Mouse (Mus musculus) kidney, postnatal 36 days (tissue): ENCODE measurements at regions not wholly inside any gene's neighbourhood (a gene's known extent, or its start where the extent isn't known, plus 50 kb on each side); places are given as distances from the start of the nearest gene placed in this dataset.

Experiments used
- DNase-seq, 2 experiments: peaks; one replicate each; pipeline ENCODE4 v3.0.0; 2021 to 2022; ENCODE audit warnings: mixed read lengths in 2 of 2

GRCm38 (mm10) chr6:94957172-94957668 is 159.8 kb upstream of the Kbtbd8 start:
- no peak for DNase-seq

- DNase-seq = no peak
Measured at GRCm38 (mm10) chr6:94954580-94954979, 162.5 kb upstream of the Kbtbd8 start.

GRCm38 (mm10) chr6:94953658-94954057 is 163.4 kb upstream of the Kbtbd8 start:
- DNase-seq = peak in 1 of 2 experiments; percentile 4

- no peak for DNase-seq
Measured at GRCm38 (mm10) chr6:94951971-94952768, 164.9 kb upstream of the Kbtbd8 start.

- no peak for DNase-seq
Measured at GRCm38 (mm10) chr6:94950944-94951343, 166.1 kb upstream of the Kbtbd8 start.

GRCm38 (mm10) chr6:94950319-94950718 is 166.7 kb upstream of the Kbtbd8 start:
- no peak for DNase-seq

GRCm38 (mm10) chr6:94946352-94946900 is 170.6 kb upstream of the Kbtbd8 start:
- DNase-seq = no peak

GRCm38 (mm10) chr6:94945715-94946114 is 171.3 kb upstream of the Kbtbd8 start:
- no peak for DNase-seq

- DNase-seq = no peak
Measured at GRCm38 (mm10) chr6:94944196-94944595, 172.8 kb upstream of the Kbtbd8 start.

GRCm38 (mm10) chr6:94938949-94939348 is 178.1 kb upstream of the Kbtbd8 start:
- no peak for DNase-seq

GRCm38 (mm10) chr6:94936206-94936605 is 180.8 kb upstream of the Kbtbd8 start:
- no peak for DNase-seq

GRCm38 (mm10) chr6:94935706-94936105 is 181.3 kb upstream of the Kbtbd8 start:
- DNase-seq = no peak

GRCm38 (mm10) chr6:94927811-94928210 is 189.2 kb upstream of the Kbtbd8 start:
- no peak for DNase-seq

- no peak for DNase-seq
Measured at GRCm38 (mm10) chr6:94926652-94927211, 190.3 kb upstream of the Kbtbd8 start.

- DNase-seq = no peak
Measured at GRCm38 (mm10) chr6:94925408-94925807, 191.6 kb upstream of the Kbtbd8 start.

- no peak for DNase-seq
Measured at GRCm38 (mm10) chr6:94924338-94925039, 192.6 kb upstream of the Kbtbd8 start.

- no peak for DNase-seq
Measured at GRCm38 (mm10) chr6:94921741-94922140, 195.3 kb upstream of the Kbtbd8 start.

GRCm38 (mm10) chr6:94920770-94921169 is 196.3 kb upstream of the Kbtbd8 start:
- no peak for DNase-seq

- DNase-seq = no peak
Measured at GRCm38 (mm10) chr6:94919194-94919743, 197.8 kb upstream of the Kbtbd8 start.

- DNase-seq = peak in 1 of 2 experiments; percentile 17
Measured at GRCm38 (mm10) chr6:94915842-94916620, 201.0 kb upstream of the Kbtbd8 start.

- DNase-seq = peak; percentile 21 to 36
Measured at GRCm38 (mm10) chr6:94911836-94912235, 205.2 kb upstream of the Kbtbd8 start.

GRCm38 (mm10) chr6:94911374-94911773 is 205.7 kb upstream of the Kbtbd8 start:
- DNase-seq = no peak
